Mouse (Mus musculus) embryonic facial prominence, embryonic 15.5 days (tissue): ENCODE measurements around the gene Gm10647. TPM values are rescaled to one million over a fixed set of nuclear protein-coding genes. Genes with fewer than 3 reads are reported as not detected.
"Not testable (repeated sequence)": the region's sequence is repeated elsewhere in the genome, so short reads cannot be mapped to it uniquely, and the experiment has no call there.

Source experiments
- ATAC-seq: fragments of 200-750 bp; cut with Nextera tagmentation; 2 replicates; pipeline ENCODE4 v1.8.0; 2017; ENCODE audit warnings: low read depth, moderate TSS enrichment; ENCODE audit not compliant: insufficient number of reproducible peaks, low FRiP score, low TSS enrichment
- H3K27ac ChIP-seq: fragments of 300-500 bp; sonication (generic); replicated peaks from 2 replicates; pipeline ENCODE4 v1.5.1; 2015; ENCODE audit warnings: mild to moderate bottlenecking, inconsistent platforms
- H3K27me3 ChIP-seq: fragments of 300-500 bp; sonication (generic); 2 replicates; pipeline ENCODE4 v1.6.1; 2015; ENCODE audit warnings: inconsistent platforms
- H3K36me3 ChIP-seq: fragments of 300-500 bp; sonication (generic); 2 replicates; pipeline ENCODE4 v1.6.1; 2015; ENCODE audit warnings: mild to moderate bottlenecking, inconsistent platforms
- H3K4me1 ChIP-seq: fragments of 300-500 bp; sonication (generic); 2 replicates; pipeline ENCODE4 v1.6.1; 2015; ENCODE audit warnings: inconsistent platforms
- H3K4me2 ChIP-seq: fragments of 300-500 bp; sonication (generic); replicated peaks from 2 replicates; pipeline ENCODE4 v1.6.1; 2015; ENCODE audit warnings: mild to moderate bottlenecking, inconsistent platforms
- H3K4me3 ChIP-seq: fragments of 300-500 bp; sonication (generic); replicated peaks from 2 replicates; pipeline ENCODE4 v1.5.1; 2015; ENCODE audit warnings: mild to moderate bottlenecking, inconsistent platforms
- H3K9ac ChIP-seq: fragments of 300-500 bp; sonication (generic); 2 replicates; pipeline ENCODE4 v1.6.1; 2015; ENCODE audit warnings: inconsistent platforms
- H3K9me3 ChIP-seq: fragments of 300-500 bp; sonication (generic); replicated peaks from 2 replicates; pipeline ENCODE4 v1.6.1; 2016; ENCODE audit warnings: inconsistent platforms
- WGBS: fragments of 180-500 bp; shearing (Covaris S2); methylation state at CpG from one replicate; pipeline ENCODE4 v1.1.7; 2015; 5-methylcytosine and 5-hydroxymethylcytosine counted together
- polyA plus RNA-seq: library from polyadenylated mRNA; unstranded; fragments of >200 nt; fragmentation: Nextera tagmentation; extraction: Ambion mirVana; gene quantifications from 2 replicates; pipeline ENCODE4 v1.2.1, GENCODE M21; 2015

The Gm10647 gene
- 1.2 TPM in 2 replicates for polyA plus RNA-seq

- H3K36me3 ChIP-seq: no peaks in the 10 kb centered on the region
- H3K4me2 ChIP-seq: peak within 1 kb of the TSS; percentile 82
- H3K4me3 ChIP-seq: peak within 1 kb of the TSS; percentile 77
- no peak for ATAC-seq
- peak within 1 kb of the TSS; percentile 90 for H3K27ac ChIP-seq
- peaks cover 3% of the 10 kb centered on the region; the same call in 1 of the 2 replicates for H3K4me1 ChIP-seq
- H3K27me3 ChIP-seq: 0 out of 2 replicates have a peak, but pooled peaks cover 3% of the 10 kb centered on the region
- WGBS: 64% methylated on average over 5 of the region's 5 CpGs
- H3K9me3 ChIP-seq: no peaks in the 10 kb centered on the region
- H3K9ac ChIP-seq: peak within 1 kb of the TSS; percentile 62
These were observed at the start of gene Gm10647 for GRCm38 (mm10) chr9:66796739-66797138. Gene Gm10647 (plus strand): TSS chr9:66797039.

GRCm38 (mm10) chr9:66748390-66748789, 48.4 kb upstream of the Gm10647 start:
- Histone ChIP-seq H3K27ac (no peak overlapping the region), H3K4me3 (no peak overlapping the region), H3K4me1 (no peaks in the 10 kb centered on the region), H3K4me2 (no peak overlapping the region), H3K9ac (no peak overlapping the region), H3K27me3 (no peaks in the 10 kb centered on the region), H3K9me3 (no peaks in the 10 kb centered on the region), H3K36me3 (no peaks in the 10 kb centered on the region; the same call in 1 of the 2 replicates)
- ATAC-seq: no peak
- 67% methylated on average over 15 of the region's 15 CpGs for WGBS

GRCm38 (mm10) chr9:66752849-66753248, 44.0 kb upstream of the Gm10647 start:
- ATAC-seq: no peak
- Histone ChIP-seq H3K36me3 (no peaks in the 10 kb centered on the region), H3K4me3 (no peak overlapping the region), H3K4me1 (no peaks in the 10 kb centered on the region), H3K9ac (no peak overlapping the region), H3K27ac (no peak overlapping the region), H3K27me3 (no peaks in the 10 kb centered on the region), H3K4me2 (no peak overlapping the region), H3K9me3 (no peaks in the 10 kb centered on the region)
- 76% methylated on average over 6 of the region's 6 CpGs for WGBS

- no peaks in the 10 kb centered on the region for H3K36me3 ChIP-seq
- no peak overlapping the region for H3K4me3 ChIP-seq
- no peaks in the 10 kb centered on the region for H3K27me3 ChIP-seq
- no peak overlapping the region for H3K27ac ChIP-seq
- WGBS: 64% methylated on average over 1 of the region's 1 CpGs
- ATAC-seq: no peak
- no peaks in the 10 kb centered on the region for H3K4me1 ChIP-seq
- no peaks in the 10 kb centered on the region for H3K9me3 ChIP-seq
- H3K4me2 ChIP-seq: no peak overlapping the region
- no peak overlapping the region for H3K9ac ChIP-seq
These were observed 35.8 kb upstream of the Gm10647 start for GRCm38 (mm10) chr9:66760991-66761390.

- 87% methylated on average over 1 of the region's 1 CpGs for WGBS
- Histone ChIP-seq H3K4me2 (no peak overlapping the region), H3K36me3 (no peaks in the 10 kb centered on the region), H3K4me3 (no peak overlapping the region), H3K9ac (no peak overlapping the region), H3K27me3 (no peaks in the 10 kb centered on the region), H3K4me1 (no peaks in the 10 kb centered on the region), H3K27ac (no peak overlapping the region), H3K9me3 (no peaks in the 10 kb centered on the region)
- no peak for ATAC-seq
These were observed 28.1 kb upstream of the Gm10647 start for GRCm38 (mm10) chr9:66768721-66769120.

- no peak overlapping the region for H3K27ac ChIP-seq
These were observed 27.6 kb upstream of the Gm10647 start for GRCm38 (mm10) chr9:66769275-66769674.

GRCm38 (mm10) chr9:66770701-66771100, 26.1 kb upstream of the Gm10647 start:
- no peak overlapping the region for H3K27ac ChIP-seq
- H3K9me3 ChIP-seq: no peaks in the 10 kb centered on the region
- H3K9ac ChIP-seq: no peak overlapping the region
- no peaks in the 10 kb centered on the region for H3K4me1 ChIP-seq
- ATAC-seq: no peak
- no peak overlapping the region for H3K4me3 ChIP-seq
- H3K27me3 ChIP-seq: no peaks in the 10 kb centered on the region
- H3K36me3 ChIP-seq: no peaks in the 10 kb centered on the region
- H3K4me2 ChIP-seq: no peak overlapping the region

More at GRCm38 (mm10) chr9:66769275-66769674, 27.6 kb upstream of the Gm10647 start:
- no peaks in the 10 kb centered on the region for H3K9me3 ChIP-seq
- H3K36me3 ChIP-seq: no peaks in the 10 kb centered on the region
- no peak for ATAC-seq
- no peak overlapping the region for H3K9ac ChIP-seq
- H3K4me3 ChIP-seq: no peak overlapping the region
- no peaks in the 10 kb centered on the region for H3K4me1 ChIP-seq
- WGBS: 73% methylated on average over 3 of the region's 3 CpGs
- no peaks in the 10 kb centered on the region for H3K27me3 ChIP-seq
- H3K4me2 ChIP-seq: no peak overlapping the region

GRCm38 (mm10) chr9:66784552-66784951, 12.3 kb upstream of the Gm10647 start:
- not testable (repeated sequence) for H3K4me1 ChIP-seq, ATAC-seq, H3K27ac ChIP-seq, H3K4me2 ChIP-seq, H3K27me3 ChIP-seq, H3K9ac ChIP-seq, H3K36me3 ChIP-seq, H3K4me3 ChIP-seq, H3K9me3 ChIP-seq
- 71% methylated on average over 1 of the region's 3 CpGs for WGBS

GRCm38 (mm10) chr9:66787821-66788220, 9.0 kb upstream of the Gm10647 start:
- Histone ChIP-seq H3K4me3 (no peak overlapping the region), H3K4me2 (no peak overlapping the region), H3K27ac (no peak overlapping the region), H3K4me1 (no peaks in the 10 kb centered on the region), H3K9ac (no peak overlapping the region), H3K27me3 (no peaks in the 10 kb centered on the region), H3K9me3 (no peaks in the 10 kb centered on the region), H3K36me3 (peaks cover 9% of the 10 kb centered on the region)
- no peak for ATAC-seq
- WGBS: 5% methylated on average over 2 of the region's 2 CpGs

- H3K4me3 ChIP-seq: peak overlapping the region; percentile 77
- peak overlapping the region; percentile 90 for H3K27ac ChIP-seq
- H3K4me2 ChIP-seq: peak overlapping the region; percentile 82
- no peaks in the 10 kb centered on the region for H3K27me3 ChIP-seq
- peak overlapping the region; percentile 62 for H3K9ac ChIP-seq
- peaks cover 7% of the 10 kb centered on the region for H3K36me3 ChIP-seq
- peak; percentile 22 for ATAC-seq
- no peaks in the 10 kb centered on the region for H3K9me3 ChIP-seq
- WGBS: 2% methylated on average over 43 of the region's 43 CpGs
- peaks cover 3% of the 10 kb centered on the region; the same call in 1 of the 2 replicates for H3K4me1 ChIP-seq
These were observed 2.0 kb upstream of the Gm10647 start for GRCm38 (mm10) chr9:66794629-66795463.

GRCm38 (mm10) chr9:66795464-66796324, 1.1 kb upstream of the Gm10647 start, which contains the start of gene Aph1b:
Gene Aph1b (minus strand): TSS chr9:66795490.
- WGBS: under 1% methylated on average over 42 of the region's 42 CpGs
- Histone ChIP-seq H3K27me3 (no peaks in the 10 kb centered on the region), H3K4me1 (peaks cover 3% of the 10 kb centered on the region; the same call in 1 of the 2 replicates), H3K36me3 (no peaks in the 10 kb centered on the region), H3K27ac (peak within 1 kb of the TSS; percentile 90), H3K9me3 (no peaks in the 10 kb centered on the region), H3K4me2 (peak within 1 kb of the TSS; percentile 82), H3K4me3 (peak within 1 kb of the TSS; percentile 77), H3K9ac (peak within 1 kb of the TSS; percentile 62)
- peak; percentile 98 for ATAC-seq
